Mouse (Mus musculus) testis, adult 2 months (tissue): Measurements from ENCODE around the gene Cdk9.

Experiments used
- CTCF ChIP-seq: fragments of 200-500 bp; IDR thresholded peaks from 2 replicates; pipeline ENCODE4 v1.5.1; 2012; ENCODE audit warnings: low read depth, mild to moderate bottlenecking, inconsistent platforms, low read length, moderate library complexity; ENCODE audit not compliant: control insufficient read depth, insufficient read depth, insufficient replicate concordance
- POLR2A ChIP-seq: fragments of 200-500 bp; IDR thresholded peaks from 2 replicates; pipeline ENCODE4 v1.6.1; 2012; ENCODE audit warnings: low read depth, mild to moderate bottlenecking, inconsistent platforms, low read length, moderate library complexity; ENCODE audit not compliant: control insufficient read depth

DNA sequence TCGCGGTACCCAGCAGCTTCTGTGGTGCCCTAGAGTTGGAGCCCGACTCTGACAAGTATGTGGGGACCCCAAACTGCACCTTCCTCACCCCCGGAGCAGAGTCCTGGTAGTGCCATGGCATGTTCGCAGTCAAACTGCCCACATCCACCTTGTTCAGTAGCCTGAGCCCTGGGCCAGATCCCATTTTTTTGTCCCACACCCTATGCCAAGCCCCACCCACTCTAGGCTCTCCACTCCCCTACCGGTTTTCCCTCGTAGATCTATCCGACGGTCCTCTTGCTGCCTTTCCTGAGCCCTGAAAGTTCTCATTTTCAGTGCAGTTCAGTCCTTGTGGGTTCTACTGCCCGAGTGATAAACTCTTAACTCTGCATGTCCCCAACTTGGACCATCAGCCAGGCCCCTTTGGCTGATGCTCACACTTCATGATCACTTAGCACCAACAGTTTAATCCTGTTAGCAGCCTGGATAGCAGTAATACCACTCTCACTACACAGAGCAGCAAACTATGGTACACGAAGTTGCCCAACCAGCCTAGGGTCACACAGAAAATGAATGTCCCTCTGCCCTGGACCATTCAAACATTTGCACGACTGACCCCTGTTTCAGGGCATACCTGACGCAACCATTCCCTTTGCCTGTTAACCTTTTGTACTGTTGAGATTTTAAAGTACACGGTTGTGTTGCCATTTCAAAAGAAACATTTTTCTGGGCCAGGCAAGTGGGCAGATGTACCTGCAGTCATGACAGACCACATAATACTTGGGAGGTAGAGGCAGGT, 11.7 kb downstream of the Cdk9 start:
- TF ChIP-seq CTCF (no peak), POLR2A (no peak)
